Mouse (Mus musculus) gastrocnemius, postnatal 10 days (tissue): ENCODE data around the gene Dars2. TPM values are rescaled to one million over a fixed set of nuclear protein-coding genes. Genes with fewer than 3 reads are reported as not detected.

Experiments used
- DNase-seq: peaks from one replicate; pipeline ENCODE4 v3.0.0; 2021; ENCODE audit warnings: mixed read lengths
- long read RNA-seq, 2 experiments: library from polyadenylated mRNA; stranded (forward); transcript quantifications; one replicate each; pipeline ENCODE4 v2.0.0; 2021
- total RNA-seq, 2 experiments: library from RNA; stranded (reverse); gene quantifications; 2 replicates each; pipeline ENCODE4 v1.2.3; 2021

The Dars2 gene
- total RNA-seq, result 10 to 100 TPM; 11.3 to 11.8 TPM
- long read RNA-seq, experiment 1, transcript Dars2-201 (17 exons, 3,619 nt), result major isoform, 13 of 20 reads
- long read RNA-seq, experiment 1, partial matches to known transcripts, result 0 of 20 reads
- long read RNA-seq, experiment 1, other reads (novel, unspliced or antisense), result 7 of 20 reads
- long read RNA-seq, experiment 2, transcript Dars2-201 (17 exons, 3,619 nt), result major isoform, 13 of 21 reads
- long read RNA-seq, experiment 2, partial matches to known transcripts, result 1 of 21 reads
- long read RNA-seq, experiment 2, other reads (novel, unspliced or antisense), result 7 of 21 reads

GRCm38 (mm10) chr1:161070352-161071271, at the start of gene Dars2, which contains the start of gene Cenpl:
Dars2 (minus strand) TSS chr1:161070658.
Cenpl (plus strand) TSS chr1:161070713.
- peak; percentile 92 for DNase-seq

GRCm38 (mm10) chr1:161114591-161114990, 44.1 kb upstream of the Dars2 start:
- DNase-seq, result no peak

GRCm38 (mm10) chr1:161109216-161109615, 38.8 kb upstream of the Dars2 start:
- no peak for DNase-seq

GRCm38 (mm10) chr1:161103842-161104241, 33.4 kb upstream of the Dars2 start:
- DNase-seq, result no peak

GRCm38 (mm10) chr1:161099721-161100405, 29.4 kb upstream of the Dars2 start:
- DNase-seq, result no peak

GRCm38 (mm10) chr1:161077243-161077642, 6.8 kb upstream of the Dars2 start:
- DNase-seq, result no peak

- DNase-seq, result no peak
These were observed 5.8 kb upstream of the Dars2 start for GRCm38 (mm10) chr1:161076238-161076637.

GRCm38 (mm10) chr1:161071272-161071620, 788 bp upstream of the Dars2 start:
- DNase-seq, result no peak

- no peak for DNase-seq
These were observed 7.1 kb downstream of the Dars2 start for GRCm38 (mm10) chr1:161063351-161063750.

GRCm38 (mm10) chr1:161057164-161057563, 13.3 kb downstream of the Dars2 start:
- DNase-seq, result no peak

GRCm38 (mm10) chr1:161046972-161047371, 23.5 kb downstream of the Dars2 start:
- no peak for DNase-seq

- DNase-seq, result no peak
These were observed 29.0 kb downstream of the Dars2 start for GRCm38 (mm10) chr1:161041261-161042020.

GRCm38 (mm10) chr1:161040855-161041254, 29.6 kb downstream of the Dars2 start:
- no peak for DNase-seq

- no peak for DNase-seq
These were observed 30.1 kb downstream of the Dars2 start for GRCm38 (mm10) chr1:161040426-161040770.

- DNase-seq, result no peak
These were observed 30.6 kb downstream of the Dars2 start for GRCm38 (mm10) chr1:161039741-161040425.

- DNase-seq, result no peak
These were observed 31.3 kb downstream of the Dars2 start for GRCm38 (mm10) chr1:161038968-161039721.

GRCm38 (mm10) chr1:161038004-161038403, 32.5 kb downstream of the Dars2 start:
- DNase-seq, result no peak

- no peak for DNase-seq
These were observed 32.9 kb downstream of the Dars2 start for GRCm38 (mm10) chr1:161037599-161037998.

GRCm38 (mm10) chr1:161037026-161037425, 33.4 kb downstream of the Dars2 start:
- DNase-seq, result no peak

GRCm38 (mm10) chr1:161036411-161036841, 34.0 kb downstream of the Dars2 start:
- no peak for DNase-seq
